Mouse (Mus musculus) adrenal gland, postnatal 4 days (tissue): Measurements from ENCODE around the gene Sncb. TPM values are rescaled to one million over a fixed set of nuclear protein-coding genes. Genes with fewer than 3 reads are reported as not detected.

Experiments
- DNase-seq, 2 experiments: peaks; one replicate each; pipeline ENCODE4 v3.0.0; 2021 to 2022; ENCODE audit warnings: low spot score in 2 of 2, mixed read lengths in 2 of 2
- total RNA-seq, 2 experiments: library from RNA; stranded (reverse); gene quantifications; 2 replicates each; pipeline ENCODE4 v1.2.3; 2021

Gene Sncb
- total RNA-seq, 2 experiments from 2014 or later: 3.9 to 4.7 TPM

DNA sequence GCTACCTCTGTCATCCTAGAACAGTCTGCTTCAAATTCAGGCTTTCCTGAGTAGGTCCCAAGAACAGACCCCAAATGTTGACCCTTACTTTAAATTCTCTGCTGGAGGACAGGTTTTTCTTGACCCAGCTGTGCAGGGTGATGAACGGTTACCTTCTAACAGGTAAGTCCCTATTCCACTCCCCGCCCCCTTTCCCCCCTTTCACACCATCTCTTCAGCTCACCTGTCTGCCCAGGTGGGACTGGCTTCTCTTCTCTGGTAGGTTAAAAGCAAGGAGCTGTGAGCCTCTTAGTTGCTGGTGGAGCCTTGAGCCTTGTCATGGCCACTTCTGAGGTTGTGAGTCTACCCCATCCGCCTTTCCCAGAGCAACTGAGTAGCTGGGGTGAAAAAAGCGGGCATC, 17.3 kb upstream of the Sncb start, which contains the start of gene Eif4e1b:
TSS of gene Eif4e1b (plus strand) at position 301 of the 400 bp plus-strand sequence.
- DNase-seq: no peak

DNA sequence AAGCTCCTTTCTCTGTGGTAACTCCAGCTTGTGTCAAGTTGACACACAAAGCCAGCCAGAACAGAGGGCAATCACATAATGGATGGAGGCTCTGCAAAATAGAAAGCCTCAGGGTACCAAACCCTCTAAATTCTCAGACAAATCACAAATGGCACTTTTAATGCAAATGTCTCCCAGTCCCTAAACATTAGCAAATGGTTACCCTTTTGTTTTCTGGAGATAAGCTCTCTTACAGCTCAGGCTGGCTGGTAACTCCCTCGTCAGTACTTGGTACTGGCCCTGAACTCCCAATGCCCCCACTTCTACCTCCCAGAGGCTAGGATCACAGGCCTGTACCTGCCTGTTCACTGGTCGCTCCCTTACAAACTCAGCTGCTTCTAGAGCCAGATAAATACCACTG, 16.8 kb upstream of the Sncb start:
- no peak for DNase-seq

DNA sequence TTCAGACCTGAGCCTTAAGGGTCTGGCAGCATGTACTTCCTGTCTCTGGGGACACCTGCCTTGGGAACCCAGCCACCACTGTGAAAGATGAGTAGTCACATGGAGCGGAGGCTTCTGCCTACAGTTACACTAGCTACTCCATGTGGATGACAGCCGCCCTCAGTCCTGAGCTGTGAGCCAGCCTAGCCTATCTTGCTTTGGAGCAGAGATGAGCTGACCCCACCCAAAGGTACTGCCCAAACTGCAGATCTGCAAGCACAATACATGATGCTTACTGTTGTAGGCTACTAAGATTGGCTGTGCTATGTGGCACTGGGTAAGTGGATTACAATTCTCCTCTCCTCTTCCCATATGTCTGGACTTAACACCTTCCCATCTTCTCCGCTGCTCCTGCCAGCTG, 14.7 kb upstream of the Sncb start:
- DNase-seq: no peak

DNA sequence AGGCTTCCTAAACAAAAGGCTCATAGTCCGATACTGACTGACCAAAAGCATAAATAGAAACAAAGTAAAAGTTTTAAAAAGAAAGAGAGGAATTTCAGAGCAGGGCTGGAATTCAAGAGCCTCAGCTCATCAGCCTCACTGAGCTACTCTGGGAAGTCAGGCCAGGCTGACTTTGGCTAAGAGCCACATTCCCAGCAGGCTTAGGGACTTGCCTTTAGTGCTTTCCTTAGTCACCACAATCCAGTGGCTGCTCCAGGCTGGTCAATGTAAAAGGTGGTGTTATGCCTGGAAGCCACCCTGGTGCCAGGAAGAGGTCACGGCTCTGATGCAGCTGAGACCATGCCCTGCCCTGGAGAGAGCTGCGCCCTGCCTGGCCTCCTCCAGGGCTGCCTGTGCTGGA, 14.2 kb upstream of the Sncb start:
- DNase-seq: no peak

DNA sequence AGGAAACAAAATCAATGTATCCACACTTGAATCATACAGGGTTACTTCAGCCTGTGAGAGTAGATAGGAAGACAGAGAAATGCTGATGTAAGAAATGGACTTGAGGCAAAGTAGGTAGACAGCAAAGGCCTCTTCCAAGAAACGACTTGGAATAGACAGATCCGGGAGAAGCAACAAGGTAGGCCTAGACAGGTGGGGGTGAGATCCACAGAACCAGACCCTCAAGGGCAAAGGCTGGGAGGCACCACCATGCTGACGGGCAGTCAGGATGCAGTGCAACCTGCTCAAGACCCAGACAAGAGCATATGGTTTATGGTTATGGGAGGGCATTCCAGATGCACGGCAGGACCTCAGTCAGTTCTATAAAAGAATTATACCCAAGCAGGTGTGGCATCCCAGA, 617 bp upstream of the Sncb start:
- DNase-seq: no peak

DNA sequence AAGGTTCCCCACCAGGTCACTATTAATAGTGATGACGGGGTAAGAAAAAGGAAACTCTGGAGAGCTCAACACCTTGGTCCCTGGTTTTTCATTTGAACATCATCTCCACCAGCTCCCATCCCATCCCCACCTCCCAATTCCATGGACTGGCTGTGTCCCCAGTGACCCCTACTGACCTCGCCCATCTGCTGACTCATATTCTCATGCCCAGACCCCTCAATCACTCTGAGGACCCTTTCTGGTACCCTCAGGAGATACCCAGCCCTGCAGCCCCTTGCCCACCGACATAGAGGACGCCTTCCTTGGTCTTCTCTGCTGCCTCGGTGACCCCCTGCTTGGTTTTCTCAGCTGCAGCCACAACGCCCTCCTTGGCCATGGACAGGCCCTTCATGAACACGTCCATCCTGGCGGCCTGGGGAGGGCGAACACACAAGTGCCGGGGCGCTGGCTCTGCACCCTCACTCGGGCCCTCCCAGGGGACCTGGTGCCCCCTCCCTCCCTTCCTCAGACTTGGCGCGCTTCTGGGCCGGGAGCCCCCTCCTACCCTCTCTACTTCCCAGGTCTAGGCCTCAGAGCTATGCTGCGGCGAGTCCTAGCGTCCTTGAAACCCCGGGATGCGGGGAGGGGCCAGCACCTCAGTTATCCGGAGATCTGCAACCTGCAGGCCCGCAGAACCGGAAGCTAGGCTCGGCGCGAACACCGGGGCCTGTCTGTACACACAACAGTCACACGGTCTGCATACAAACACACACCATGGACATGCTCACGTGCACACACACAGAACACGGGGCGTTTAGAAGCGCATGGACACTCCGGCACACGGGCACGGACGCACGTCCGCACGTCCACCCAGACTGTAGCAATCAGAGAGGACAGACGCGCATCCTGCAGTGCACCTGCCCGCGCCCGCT, 859 bp downstream of the Sncb start:
- no peak for DNase-seq

DNA sequence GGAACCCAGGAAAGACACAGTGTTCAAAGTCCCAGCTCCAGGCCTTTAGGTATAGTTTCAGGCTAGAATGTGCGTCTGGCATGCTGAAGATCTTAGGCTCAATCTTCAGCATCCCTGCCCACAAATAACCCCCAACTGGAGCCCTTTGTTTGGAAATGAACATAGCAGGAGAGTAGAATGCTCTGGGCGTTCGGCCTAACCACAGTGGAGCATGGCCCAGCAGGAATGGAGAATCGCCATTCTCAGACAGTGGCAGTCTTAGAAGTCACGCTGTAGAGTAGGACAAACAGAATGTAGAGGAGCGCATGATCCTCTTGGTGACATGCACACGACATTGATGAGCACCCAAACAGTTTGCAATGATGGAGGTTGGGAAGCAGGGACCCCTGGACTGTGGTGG, 5.5 kb downstream of the Sncb start:
- no peak for DNase-seq

DNA sequence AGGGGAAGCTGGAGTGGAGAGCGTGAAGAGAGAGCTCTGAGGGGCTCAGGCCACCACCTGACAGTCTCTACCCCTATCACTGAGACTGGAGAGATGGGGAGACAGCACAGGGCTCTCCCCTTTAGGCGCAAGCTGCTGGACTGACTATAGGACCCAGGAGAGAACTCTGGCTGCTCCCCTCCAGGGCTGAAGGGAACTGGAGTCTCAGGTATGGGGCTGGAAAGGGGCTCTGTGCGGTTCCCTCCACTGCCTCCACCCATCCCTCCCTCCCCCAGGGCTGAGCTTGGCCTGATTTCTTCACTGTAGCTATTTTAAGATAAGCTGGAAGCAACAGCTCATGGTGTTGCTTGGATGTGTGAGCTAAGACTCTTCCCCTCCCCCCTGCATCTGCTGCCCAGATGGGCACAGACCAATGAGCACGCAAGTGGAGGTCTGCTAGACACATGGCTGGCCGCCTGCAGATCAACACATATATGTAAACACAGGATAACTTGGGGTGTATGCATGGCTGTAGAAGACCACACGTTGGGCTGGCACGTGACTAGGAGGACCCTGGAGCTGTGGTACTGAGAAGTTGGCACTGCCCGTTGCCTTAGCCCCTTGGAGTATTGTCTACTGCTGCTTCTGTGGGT, 6.1 kb downstream of the Sncb start:
- DNase-seq: no peak

DNA sequence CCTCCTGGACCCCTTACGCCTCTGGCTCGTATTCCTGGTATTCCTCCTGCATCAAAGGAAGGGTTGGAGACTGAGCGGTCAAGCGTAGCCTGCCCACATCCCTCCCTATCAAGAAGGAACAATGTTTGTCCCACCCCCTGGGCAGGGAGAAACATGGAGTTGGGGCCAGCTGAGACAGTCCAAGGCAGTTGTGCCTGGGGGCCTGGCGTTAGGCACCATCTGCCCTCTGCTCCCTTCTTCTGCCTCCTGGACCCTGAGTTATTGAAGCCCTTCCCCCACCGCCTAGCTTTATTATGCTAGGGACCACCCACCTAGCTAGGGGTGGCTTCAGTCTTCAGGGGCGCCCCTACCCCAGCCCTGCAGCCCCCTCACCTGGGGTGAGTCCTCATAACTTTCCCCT, 6.9 kb downstream of the Sncb start:
- DNase-seq: no peak

DNA sequence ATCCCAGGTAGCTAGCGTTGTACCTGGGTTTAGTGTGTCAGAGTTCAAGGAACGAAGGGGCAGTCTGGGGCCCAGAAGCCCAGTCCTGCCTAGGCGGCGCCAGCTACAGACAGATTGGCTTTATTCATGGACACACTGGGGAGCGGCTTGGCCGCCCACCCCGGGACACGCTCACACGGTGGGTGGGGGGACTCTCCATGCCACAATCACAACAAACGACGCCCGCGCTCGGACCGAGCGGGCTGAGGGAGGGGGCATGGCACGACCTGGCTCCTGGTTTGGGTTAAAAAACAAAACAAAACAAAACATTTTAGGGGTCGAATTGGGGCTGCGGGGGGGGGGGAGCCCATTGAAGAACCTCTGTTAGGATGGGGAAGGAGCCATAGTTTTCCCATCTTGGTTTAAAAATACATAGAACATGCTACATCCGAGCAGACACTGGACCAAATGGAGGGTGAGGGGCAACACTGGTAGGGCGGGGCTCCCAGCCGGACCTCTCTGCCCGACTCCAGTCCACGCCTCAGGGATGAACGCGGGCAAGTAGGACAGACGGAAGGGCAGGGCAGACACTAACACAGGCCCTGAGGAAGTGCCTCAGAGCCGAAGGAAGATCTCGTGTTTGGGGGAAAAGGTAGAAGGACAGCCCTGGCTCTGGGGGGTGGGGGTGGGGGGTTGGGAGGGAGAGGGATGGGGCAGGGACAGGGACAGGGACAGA, 7.5 kb downstream of the Sncb start:
- no peak for DNase-seq

DNA sequence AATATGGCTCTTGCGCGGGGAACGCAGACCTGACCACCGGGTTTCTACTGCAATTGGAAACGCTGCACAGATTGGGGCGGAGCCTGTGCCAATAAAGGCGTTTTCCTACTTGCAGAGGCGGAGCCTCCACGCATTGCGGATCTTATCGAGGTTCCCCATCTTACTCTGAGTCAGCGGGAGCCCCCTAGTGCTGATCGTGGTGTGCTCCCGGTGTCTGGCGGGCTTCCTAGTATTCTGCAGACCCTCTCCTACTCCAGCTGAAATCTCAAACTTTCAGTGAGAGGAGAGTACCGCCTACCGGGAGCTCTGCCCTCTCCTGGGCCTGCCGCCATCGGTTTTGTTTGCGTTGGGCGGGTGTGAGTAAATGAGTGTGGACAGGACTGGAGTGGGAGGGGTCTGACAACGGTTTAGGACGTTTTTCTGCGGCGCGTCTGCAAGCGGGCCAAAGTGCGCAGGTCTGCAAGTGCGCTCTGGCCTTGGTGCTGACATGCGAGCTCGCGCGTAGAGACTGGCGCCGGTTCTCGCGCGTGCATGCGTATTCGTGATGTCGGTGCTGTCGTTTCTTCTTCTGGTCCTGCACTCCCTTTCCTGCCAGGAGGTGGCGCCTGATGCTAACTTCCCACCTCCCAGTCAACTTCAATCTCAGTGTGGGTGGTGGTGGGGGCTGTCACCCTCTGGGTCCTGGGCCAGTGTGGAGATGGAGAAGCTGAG, 8.2 kb downstream of the Sncb start:
- peak; percentile 62 to 69 for DNase-seq

DNA sequence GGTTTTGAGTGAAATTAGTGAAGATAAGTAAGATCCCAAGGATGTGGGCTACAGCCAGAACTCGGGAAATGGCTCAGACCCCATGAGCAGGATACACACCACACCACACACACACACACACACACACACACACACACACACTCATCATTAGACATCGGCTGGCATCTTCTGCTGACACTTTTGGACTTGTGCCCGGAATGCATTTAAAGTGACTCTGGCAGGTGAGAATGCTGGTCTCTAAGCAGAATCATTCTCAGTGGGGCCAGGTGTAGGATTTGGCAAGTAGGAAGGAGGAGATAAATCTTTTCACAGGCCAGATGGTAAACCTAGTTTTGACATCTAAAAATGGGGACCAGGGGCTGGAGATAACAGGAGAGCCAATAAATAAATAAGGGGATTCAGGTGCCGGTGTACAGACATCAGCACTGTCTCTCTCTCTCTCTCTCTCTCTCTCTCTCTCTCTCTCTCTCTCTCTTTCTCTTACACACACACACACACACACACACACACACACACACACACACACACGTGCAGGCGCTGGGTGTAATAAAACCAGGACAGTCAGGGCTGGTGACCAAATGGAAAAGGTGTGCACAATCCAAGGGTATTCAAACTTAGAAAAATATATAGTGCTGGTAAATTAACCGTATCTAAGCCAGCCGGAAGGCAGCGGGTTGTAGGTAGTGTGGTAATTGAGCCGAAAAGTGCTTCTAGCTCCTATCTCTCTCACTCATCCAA, 9.1 kb downstream of the Sncb start:
- DNase-seq: no peak

DNA sequence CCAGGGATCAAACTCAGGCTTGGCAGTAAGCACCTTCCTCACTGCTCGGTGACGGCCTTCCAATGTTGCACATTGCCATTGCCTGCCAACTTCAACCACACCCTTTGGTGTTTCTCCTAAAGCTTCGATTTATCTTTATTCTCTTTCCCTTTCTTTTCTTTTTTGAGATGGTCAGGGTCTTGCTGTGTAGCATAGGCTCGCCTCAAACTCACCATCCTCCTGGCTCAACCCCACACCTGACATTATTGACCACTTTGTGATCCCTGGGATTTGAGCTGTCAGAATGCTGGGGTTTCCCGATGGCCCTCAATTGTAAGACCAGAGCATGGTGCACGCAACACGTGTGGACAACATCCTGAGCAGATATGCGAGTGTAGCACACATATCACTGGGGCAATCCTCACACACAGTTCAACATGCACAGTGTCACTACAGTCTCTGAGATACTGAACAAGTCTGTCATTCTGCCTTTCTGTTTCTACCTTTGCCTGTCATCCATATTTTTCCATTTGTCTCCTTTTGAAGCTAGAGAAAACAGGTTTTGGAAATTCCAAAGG, 10.2 kb downstream of the Sncb start:
- no peak for DNase-seq

DNA sequence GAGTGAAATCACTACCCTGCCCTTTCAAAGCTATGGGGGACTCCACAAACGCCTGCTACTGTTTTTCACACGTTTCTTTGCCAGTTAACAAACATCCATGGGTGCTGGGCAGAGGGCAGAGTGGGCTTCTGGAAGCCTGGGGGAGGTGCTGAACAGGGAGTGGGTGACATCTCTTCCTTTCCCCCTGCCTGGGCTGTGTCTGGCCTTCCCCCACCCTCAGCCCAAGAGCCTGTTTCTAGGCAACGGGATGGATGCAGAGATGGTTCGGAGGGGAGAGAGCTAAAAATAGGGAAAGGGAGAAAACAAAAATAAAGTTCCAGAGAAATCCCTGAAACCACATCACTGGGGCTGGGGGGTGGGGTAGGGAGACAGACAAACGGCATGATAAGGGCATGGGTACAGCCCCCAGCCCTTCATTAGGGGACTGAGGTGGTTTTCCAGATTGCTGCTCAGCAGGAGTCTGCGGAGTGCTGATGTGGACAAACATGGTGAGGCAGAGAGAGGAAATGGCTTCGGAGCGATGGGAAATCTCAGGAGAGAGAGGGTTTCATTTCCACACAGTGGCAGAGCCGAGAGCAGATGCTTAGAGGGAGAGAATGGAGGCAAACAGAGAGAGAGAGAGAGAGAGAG, 11.1 kb downstream of the Sncb start:
- no peak for DNase-seq

DNA sequence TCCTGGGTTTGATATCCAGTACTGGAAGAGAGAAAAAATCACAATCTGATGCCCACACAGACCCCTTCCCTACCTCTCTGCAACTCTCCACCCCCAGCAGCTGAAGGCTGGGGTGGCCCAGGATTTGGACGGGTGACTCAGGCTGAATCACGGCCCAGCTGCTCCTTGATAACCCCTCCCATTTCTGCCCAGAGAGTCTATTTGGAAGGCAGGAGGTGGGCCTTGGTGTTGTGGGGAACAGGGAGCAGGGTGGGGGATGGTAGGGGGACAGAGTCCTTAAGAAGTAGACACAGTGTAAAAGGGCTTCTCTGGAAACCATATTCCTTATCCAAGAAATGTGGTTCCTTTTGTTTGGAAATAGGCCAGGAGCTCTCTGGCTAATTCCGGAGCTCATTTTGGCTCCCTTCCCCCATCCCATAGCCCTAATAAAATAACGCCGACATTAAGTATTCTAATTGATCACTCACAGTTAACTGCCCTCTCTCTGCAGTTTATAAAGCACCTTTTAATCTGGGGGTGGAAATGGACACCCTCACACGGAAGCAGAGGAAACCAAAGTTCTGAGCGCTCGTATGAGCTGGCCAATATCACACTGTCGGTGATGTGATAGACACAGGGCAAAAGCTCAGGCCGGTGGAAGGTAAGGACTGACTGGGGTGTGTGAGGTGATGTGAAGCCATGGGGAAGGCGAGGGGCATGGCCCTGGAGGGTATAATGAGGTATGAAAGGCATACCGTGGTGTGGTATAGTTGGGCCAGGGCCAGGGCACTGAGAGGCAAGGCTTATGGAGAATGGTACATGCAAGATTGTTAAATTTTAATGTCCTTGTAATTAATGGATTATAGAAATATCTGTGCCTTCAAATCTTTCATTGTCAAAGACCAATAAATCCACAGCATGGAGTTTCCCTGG, 12.0 kb downstream of the Sncb start:
- DNase-seq: no peak

DNA sequence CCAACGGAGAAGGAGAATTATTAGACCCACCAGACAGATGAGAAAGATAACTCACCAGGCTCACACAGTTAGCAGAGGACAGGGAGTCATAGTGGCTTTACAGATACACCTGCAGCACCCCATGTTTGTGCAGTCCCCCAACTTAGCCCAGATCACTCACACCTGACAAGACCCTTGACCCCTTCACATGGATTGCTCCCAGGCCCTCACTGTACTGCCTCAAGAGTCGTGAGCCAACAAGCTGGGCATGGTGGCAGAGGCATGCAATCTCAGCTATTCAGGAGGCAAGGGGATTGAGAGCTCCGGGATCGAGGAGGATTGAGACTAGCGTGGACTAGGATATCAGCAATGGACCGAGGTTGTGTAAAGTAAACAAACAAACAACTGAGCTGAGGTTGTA, 12.7 kb downstream of the Sncb start:
- DNase-seq: no peak

DNA sequence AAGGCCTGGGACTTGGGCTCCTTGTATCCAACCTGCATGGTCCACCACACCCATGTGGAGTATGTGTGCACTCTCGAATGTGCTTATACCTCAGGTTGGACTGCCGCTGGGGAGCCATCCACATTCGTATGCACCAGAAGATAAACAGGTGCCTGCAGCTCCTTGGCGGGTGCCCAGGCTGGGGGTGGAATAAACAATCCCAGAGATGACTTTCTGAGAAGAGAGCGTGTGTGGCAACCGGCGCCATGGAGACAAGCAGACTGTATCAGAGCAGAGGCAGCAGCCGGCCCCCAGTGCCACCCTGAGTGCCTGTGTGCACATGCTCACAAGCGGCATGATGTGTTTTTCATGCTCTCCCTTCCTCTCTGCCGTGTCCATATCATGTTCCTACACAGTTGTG, 13.7 kb downstream of the Sncb start:
- DNase-seq: no peak

DNA sequence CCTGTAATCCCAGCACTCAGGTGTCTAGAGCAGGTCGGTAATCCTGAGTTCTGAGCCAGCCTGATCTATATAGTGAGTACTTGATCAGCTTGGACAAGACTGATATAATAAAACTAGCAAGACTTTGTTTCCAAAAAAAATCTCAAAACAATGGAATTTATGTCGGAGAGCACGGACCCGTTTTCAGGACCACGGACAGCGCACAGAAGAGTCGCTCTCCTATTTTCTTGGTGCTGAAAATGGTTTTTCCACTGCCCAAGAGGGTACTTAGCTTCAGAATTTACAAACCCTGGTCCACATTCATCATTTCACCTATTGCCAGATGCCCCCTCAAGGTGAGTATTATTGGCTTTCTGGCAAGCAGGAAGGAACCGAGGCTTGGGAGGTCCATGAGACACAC, 15.7 kb downstream of the Sncb start:
- no peak for DNase-seq

DNA sequence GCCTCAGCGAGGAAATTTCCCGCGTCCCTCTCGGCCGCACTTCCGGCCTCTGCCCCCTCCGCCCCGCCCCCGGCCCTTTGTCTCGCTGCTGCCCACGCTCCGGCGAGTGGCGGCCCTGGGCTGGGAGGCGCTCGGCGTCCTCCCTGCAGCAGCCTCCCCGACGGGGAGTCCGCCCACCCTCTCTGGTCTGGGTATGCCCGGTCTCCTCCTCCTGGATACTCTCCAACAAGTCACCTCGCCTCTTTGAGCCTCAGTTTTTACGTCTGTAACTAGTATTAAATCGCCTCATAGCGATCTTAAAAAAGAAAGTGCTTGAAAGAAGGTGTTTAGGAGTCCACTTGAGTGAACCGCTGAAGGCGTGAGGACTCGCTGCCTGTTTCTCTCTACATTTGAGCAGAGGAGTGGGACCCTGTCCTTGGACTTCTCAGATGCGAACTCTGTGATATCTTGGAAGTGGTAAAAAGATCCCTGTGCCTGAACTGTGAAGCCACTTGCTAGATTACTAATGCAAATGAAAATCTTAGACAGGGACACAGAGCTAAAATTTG, 16.5 kb downstream of the Sncb start, which contains the start of gene Gprin1:
TSS of gene Gprin1 (minus strand) at position 11 of the 548 bp plus-strand sequence.
- DNase-seq: no peak
